Mouse (Mus musculus) embryonic fibroblast, embryonic 13.5 days (primary cell): ENCODE data around the gene Cplx3. TPM values are rescaled to one million over a fixed set of nuclear protein-coding genes. Genes with fewer than 3 reads are reported as not detected.

Experiments
- H3K27ac ChIP-seq: 2 replicates; pipeline ENCODE4 v1.5.1; 2012; ENCODE audit warnings: low read length, control low read depth, inconsistent platforms; ENCODE audit not compliant: insufficient read depth
- H3K4me1 ChIP-seq: 2 replicates; pipeline ENCODE4 v1.6.1; 2011; ENCODE audit warnings: low read length; ENCODE audit not compliant: control insufficient read depth, insufficient read depth
- H3K4me3 ChIP-seq: 2 replicates; pipeline ENCODE4 v1.5.1; 2011; ENCODE audit warnings: mild to moderate bottlenecking, control low read depth, low read length; ENCODE audit not compliant: insufficient read depth
- CTCF ChIP-seq: IDR thresholded peaks from 2 replicates; pipeline ENCODE4 v1.5.1; 2011; ENCODE audit warnings: mild to moderate bottlenecking, control low read depth, low read length, moderate library complexity, borderline replicate concordance; ENCODE audit not compliant: insufficient read depth
- POLR2A ChIP-seq: IDR thresholded peaks from 2 replicates; pipeline ENCODE4 v1.6.1; 2011; ENCODE audit warnings: low read depth, mild to moderate bottlenecking, control low read depth, low read length, moderate library complexity
- polyA plus RNA-seq: library from polyadenylated mRNA; stranded (reverse); fragments of >200 nt; gene quantifications from 2 replicates; pipeline ENCODE4 v1.2.4, GENCODE M21; 2011; ENCODE audit warnings: low read depth; ENCODE audit not compliant: missing spikeins, insufficient read length

Cplx3 gene
- polyA plus RNA-seq, 1 experiment: not detected

DNA sequence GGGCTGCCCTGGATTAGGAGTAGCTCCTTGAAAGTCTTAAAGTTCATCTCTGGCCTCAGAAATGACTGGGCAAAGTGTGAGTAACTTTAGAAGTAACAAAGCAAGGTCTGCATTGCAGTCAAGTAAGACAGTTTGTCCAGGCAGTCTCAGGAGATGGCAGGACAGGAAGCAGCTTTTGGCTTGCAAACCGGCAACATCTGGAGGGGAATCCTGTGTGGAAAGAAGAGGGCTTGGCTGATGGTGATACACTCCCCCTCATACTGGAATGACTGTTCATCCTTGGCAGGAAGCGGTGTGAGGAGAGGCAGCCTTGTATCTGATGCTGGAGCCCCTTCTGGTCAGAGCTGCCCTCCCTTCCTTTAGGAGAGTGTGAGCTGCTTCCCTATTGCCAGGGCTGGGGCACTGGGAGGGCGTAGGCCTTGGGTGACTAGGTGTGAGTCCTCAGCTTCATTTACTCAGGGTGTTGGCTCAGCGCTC, 43.1 kb downstream of the Cplx3 start:
- H3K4me1 ChIP-seq: peaks cover 9% of the 10 kb centered on the region
- H3K4me3 ChIP-seq: no peak overlapping the region
- TF ChIP-seq CTCF: no peak
- H3K27ac ChIP-seq: no peak overlapping the region

DNA sequence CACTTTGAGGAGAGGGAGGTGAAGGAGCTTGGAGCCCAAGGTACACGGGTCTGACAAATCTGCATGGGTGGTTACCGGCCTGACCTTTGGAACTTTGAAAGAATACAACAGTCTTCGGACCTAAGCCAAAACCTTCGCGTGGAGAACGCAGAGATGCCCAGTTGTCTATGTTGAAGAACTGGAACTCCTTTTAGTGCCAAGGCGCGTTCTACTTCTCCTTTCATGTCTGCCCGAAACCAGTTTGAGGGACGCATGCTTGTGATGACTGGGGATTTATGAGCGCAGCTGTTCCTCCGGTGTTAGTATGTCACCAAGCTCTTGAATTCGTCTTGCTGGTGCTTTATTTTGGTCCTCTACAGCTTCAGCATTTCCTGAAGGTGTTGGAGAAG, 44.4 kb downstream of the Cplx3 start:
- no peak for TF ChIP-seq POLR2A
- TF ChIP-seq CTCF: no peak
- peak overlapping the region; percentile 72 for H3K4me3 ChIP-seq
- no peak overlapping the region for H3K27ac ChIP-seq
- H3K4me1 ChIP-seq: peaks cover 9% of the 10 kb centered on the region

DNA sequence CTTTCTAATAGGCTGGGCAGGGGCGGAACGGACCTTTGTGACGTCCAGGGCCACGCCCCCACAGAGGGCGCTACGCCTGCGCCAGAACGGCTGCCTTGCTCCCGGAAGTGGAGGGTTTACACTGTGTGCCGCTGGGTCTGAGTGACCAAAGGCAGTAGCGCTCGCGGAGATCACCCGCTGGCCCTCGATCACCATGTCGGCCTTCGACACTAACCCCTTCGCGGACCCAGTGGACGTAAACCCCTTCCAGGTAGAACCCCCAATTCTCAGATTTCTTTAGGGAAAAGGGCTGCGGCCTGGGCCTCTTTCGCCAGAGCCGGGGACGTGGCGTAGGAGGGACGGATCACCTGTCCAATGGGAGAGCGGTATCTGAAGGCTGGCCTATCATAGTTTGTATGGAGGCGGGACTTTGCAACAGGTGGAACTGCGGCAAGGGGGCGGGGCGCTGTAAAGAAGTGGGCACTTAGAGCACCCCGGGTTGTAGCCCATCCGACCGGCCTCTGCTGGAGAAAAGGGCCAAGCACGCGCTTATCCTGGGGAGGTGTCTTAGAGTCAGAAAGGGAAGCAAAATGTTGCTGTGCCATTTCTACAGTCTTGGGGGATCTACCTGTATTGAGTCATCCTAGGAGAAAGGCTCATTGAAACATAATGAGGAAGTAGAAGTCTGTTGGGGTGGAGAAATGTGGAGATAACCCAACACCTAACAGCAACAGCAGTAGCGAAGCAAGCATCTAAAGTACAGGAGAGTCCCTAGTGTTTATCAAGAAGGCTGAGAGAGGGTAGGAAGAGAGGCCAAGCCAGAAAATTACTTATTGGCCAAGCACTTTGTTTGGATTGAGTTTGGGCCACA, 45.0 kb downstream of the Cplx3 start, which contains the start of gene Scamp2:
Scamp2 (plus strand) TSS at position 83 of the 850 bp plus-strand sequence.
- Histone ChIP-seq H3K4me1 (peaks cover 9% of the 10 kb centered on the region), H3K27ac (peak within 1 kb of the TSS; percentile 39), H3K4me3 (peak within 1 kb of the TSS; percentile 72)
- peak; percentile 89 for TF ChIP-seq POLR2A
- TF ChIP-seq CTCF: no peak; the same call in 1 of the 2 replicates

DNA sequence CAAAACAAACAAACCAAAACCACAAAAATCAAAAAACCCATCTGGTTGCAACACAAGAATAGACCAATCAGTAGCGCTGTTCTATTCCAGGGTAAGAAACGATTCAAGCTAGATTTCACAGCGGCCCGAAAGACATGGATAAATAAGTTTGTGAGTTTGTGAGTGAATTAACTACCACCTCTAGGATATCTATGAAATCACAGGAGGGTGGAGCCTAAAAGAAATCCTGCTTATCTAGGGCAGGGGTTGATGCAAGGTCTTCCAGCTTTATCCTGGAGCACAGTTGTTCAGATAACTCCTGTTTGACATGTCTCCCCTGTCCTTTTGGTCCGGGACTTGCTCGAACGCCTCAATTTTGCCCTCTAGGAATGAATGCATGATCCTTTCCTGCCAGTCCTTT, 45.8 kb downstream of the Cplx3 start:
- H3K27ac ChIP-seq: no peak overlapping the region
- H3K4me3 ChIP-seq: peak overlapping the region; percentile 72
- peaks cover 5% of the 10 kb centered on the region for H3K4me1 ChIP-seq
- TF ChIP-seq CTCF (no peak), POLR2A (no peak)

DNA sequence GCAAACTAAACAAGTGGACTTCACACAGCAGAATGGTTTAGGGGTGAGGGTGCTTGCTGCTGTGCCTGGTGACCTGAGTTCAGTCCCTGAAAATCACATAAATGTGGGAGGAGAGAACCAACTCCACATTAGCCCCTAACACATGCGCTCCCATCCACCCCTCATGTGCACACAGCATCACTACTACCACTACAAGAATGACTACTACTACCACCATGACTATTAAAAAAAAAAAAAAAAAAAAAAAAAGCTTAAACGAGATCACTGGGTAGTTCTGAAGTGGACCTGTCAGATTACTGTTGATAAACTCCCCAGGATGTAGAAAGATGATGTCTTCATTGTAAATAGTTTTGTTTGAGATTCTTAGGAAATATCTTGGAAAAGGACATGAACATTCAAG, 46.5 kb downstream of the Cplx3 start:
- H3K4me3 ChIP-seq: no peak overlapping the region
- H3K4me1 ChIP-seq: peaks cover 5% of the 10 kb centered on the region
- no peak overlapping the region for H3K27ac ChIP-seq
- no peak for TF ChIP-seq CTCF
- TF ChIP-seq POLR2A: no peak

DNA sequence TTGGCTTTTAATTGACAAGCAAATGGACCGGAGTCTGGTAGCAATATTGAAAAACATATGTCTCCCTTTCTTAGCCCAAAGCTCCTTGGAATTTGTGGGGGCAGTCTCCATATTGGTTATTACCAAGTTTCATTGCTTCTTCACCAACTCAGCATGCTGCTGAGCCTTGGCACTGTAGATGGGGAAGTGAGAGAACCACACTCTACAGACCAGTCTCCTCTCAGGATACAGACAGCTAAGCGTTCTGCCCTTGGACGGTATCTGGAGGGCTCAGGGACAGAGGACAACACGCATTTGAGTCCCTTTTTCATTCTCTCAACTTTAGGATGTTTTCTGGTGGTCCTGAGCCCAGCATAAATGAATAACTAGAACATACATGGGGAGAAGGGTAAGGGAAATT, 47.5 kb downstream of the Cplx3 start:
- peaks cover 5% of the 10 kb centered on the region for H3K4me1 ChIP-seq
- no peak overlapping the region for H3K27ac ChIP-seq
- no peak for TF ChIP-seq POLR2A
- no peak for TF ChIP-seq CTCF
- H3K4me3 ChIP-seq: no peak overlapping the region

DNA sequence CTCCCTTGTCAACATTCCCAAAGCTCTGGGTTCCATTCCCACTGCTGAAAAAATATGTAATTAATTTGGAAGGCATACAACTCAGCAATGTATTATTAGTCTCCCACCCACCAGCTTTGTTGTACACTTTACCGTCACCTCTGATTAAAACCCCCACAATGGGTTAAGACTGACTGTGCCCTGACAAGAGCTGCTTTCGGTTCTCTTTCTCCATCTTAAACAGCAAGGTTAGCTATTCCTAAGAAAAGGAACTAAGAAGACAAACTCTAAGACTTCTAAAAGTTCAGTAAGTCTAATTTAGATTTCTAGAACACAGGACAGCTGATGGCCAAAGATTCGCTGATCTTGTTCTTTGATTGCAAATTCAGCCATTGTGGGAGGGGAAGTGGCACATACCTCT, 48.9 kb downstream of the Cplx3 start:
- Histone ChIP-seq H3K4me3 (no peak overlapping the region), H3K27ac (no peak overlapping the region), H3K4me1 (peaks cover 3% of the 10 kb centered on the region)
- TF ChIP-seq CTCF (no peak), POLR2A (no peak)

DNA sequence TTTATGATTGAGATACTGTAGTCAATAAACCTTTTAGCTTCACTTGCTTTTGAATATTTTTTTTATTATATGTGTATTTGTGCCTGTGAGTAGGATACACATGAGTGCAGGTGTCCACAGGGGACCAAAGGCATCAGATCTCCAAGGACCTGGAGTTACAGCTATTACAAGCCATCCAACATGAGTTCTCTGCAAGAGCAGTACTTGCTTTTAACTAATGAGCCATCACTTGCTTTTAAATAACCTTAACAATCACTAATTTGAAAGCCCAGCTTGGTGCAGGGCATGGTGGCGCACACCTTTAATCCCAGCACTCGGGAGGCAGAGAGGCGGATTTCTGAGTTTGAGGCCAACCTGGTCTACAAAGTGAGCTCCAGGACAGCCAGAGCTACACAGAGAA, 51.3 kb downstream of the Cplx3 start:
- Histone ChIP-seq H3K4me3 (no peak overlapping the region), H3K4me1 (peaks cover 4% of the 10 kb centered on the region; the same call in 1 of the 2 replicates), H3K27ac (no peak overlapping the region)
- TF ChIP-seq CTCF (no peak), POLR2A (no peak)

DNA sequence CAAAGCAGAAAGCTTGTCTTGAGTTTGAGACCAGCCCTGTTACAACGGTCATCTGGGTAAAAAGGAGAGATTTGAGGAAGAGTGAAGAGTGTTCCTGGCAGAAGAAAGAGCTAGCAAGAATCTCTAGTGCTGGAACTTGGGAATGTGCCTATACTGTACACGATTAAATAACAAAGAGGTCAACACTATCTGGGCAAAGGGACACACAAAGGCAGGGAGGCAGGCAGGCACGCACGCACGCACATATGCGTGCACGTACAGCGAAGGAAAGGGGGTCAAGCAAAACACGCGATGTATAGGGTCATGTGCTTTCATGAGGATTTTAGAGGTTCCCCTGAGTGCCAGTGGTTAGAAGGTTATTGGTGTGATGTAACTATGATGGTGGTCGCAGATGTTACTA, 53.0 kb downstream of the Cplx3 start:
- no peak overlapping the region for H3K4me3 ChIP-seq
- H3K27ac ChIP-seq: no peak overlapping the region

More for the DNA sequence above, 53.0 kb downstream of the Cplx3 start:
- peaks cover 4% of the 10 kb centered on the region; the same call in 1 of the 2 replicates for H3K4me1 ChIP-seq
- TF ChIP-seq POLR2A: no peak
- no peak for TF ChIP-seq CTCF
